Mouse (Mus musculus) layer of hippocampus, postnatal 10 days (tissue): Measurements from ENCODE around the gene Zfp941. TPM values are rescaled to one million over a fixed set of nuclear protein-coding genes. Genes with fewer than 3 reads are reported as not detected.

Experiments used
- DNase-seq, 2 experiments: peaks; one replicate each; pipeline ENCODE4 v3.0.0; 2021; ENCODE audit warnings: low spot score in 2 of 2
- total RNA-seq, 2 experiments: library from RNA; stranded (reverse); gene quantifications; 2 replicates each; pipeline ENCODE4 v1.2.3; 2021

Zfp941 gene
- total RNA-seq, 2 experiments from 2014 or later, result 8.5 to 9.3 TPM

GRCm38 (mm10) chr7:140840750-140841735 is 19.1 kb upstream of the Zfp941 start:
- no peak for DNase-seq

- no peak for DNase-seq
Measured at GRCm38 (mm10) chr7:140839556-140839955, 17.6 kb upstream of the Zfp941 start.

- no peak for DNase-seq
Measured at GRCm38 (mm10) chr7:140836243-140837115, 14.5 kb upstream of the Zfp941 start.

GRCm38 (mm10) chr7:140835758-140836087 is 13.7 kb upstream of the Zfp941 start:
- DNase-seq, result no peak

- DNase-seq, result no peak
Measured at GRCm38 (mm10) chr7:140834968-140835757, 13.2 kb upstream of the Zfp941 start, which contains the start of gene Urah. Gene Urah, plus strand, starts transcription at chr7:140835018.

- no peak for DNase-seq
Measured at GRCm38 (mm10) chr7:140833341-140833740, 11.4 kb upstream of the Zfp941 start.

GRCm38 (mm10) chr7:140831447-140831846 is 9.5 kb upstream of the Zfp941 start:
- DNase-seq, result no peak

GRCm38 (mm10) chr7:140828171-140828881 is 6.3 kb upstream of the Zfp941 start:
- DNase-seq, result peak in 1 of 2 experiments; percentile 54

- no peak for DNase-seq
Measured at GRCm38 (mm10) chr7:140822731-140823130, 753 bp upstream of the Zfp941 start.

- DNase-seq, result no peak
Measured at GRCm38 (mm10) chr7:140821305-140821652, 699 bp downstream of the Zfp941 start.

GRCm38 (mm10) chr7:140820173-140820572 is 1.8 kb downstream of the Zfp941 start:
- no peak for DNase-seq

GRCm38 (mm10) chr7:140812850-140813249 is 9.1 kb downstream of the Zfp941 start:
- DNase-seq, result no peak

GRCm38 (mm10) chr7:140811714-140812113 is 10.3 kb downstream of the Zfp941 start:
- DNase-seq, result peak in 1 of 2 experiments; percentile 36

- DNase-seq, result no peak
Measured at GRCm38 (mm10) chr7:140810496-140810895, 11.5 kb downstream of the Zfp941 start.

- DNase-seq, result peak in 1 of 2 experiments; percentile 48
Measured at GRCm38 (mm10) chr7:140805704-140806103, 16.3 kb downstream of the Zfp941 start.

GRCm38 (mm10) chr7:140802629-140803028 is 19.3 kb downstream of the Zfp941 start:
- no peak for DNase-seq

GRCm38 (mm10) chr7:140798212-140798611 is 23.8 kb downstream of the Zfp941 start:
- DNase-seq, result no peak

- DNase-seq, result no peak
Measured at GRCm38 (mm10) chr7:140797619-140798018, 24.4 kb downstream of the Zfp941 start.

GRCm38 (mm10) chr7:140793541-140793940 is 28.4 kb downstream of the Zfp941 start:
- no peak for DNase-seq

GRCm38 (mm10) chr7:140788053-140788435 is 33.9 kb downstream of the Zfp941 start:
- DNase-seq, result no peak
